Mouse (Mus musculus) left cerebral cortex, adult 8-10 months (tissue): ENCODE measurements around the gene Ppm1n. TPM values are rescaled to one million over a fixed set of nuclear protein-coding genes. Genes with fewer than 3 reads are reported as not detected.
A peak's percentile ranks its signal among the peaks of the same experiment; 100 is the strongest.
"Not testable (repeated sequence)": the region's sequence is repeated elsewhere in the genome, so short reads cannot be mapped to it uniquely, and the experiment has no call there.

Experiments used
- DNase-seq, 2 experiments: peaks; one replicate each; pipeline ENCODE4 v3.0.0; 2022; ENCODE audit warnings: low spot score in 2 of 2
- total RNA-seq, 4 experiments: library from RNA; stranded (reverse); gene quantifications; 2 replicates each; pipeline ENCODE4 v1.2.4; 2022

The Ppm1n gene
- total RNA-seq, 4 experiments from 2014 or later: 0.68 TPM; not detected in 3

DNA sequence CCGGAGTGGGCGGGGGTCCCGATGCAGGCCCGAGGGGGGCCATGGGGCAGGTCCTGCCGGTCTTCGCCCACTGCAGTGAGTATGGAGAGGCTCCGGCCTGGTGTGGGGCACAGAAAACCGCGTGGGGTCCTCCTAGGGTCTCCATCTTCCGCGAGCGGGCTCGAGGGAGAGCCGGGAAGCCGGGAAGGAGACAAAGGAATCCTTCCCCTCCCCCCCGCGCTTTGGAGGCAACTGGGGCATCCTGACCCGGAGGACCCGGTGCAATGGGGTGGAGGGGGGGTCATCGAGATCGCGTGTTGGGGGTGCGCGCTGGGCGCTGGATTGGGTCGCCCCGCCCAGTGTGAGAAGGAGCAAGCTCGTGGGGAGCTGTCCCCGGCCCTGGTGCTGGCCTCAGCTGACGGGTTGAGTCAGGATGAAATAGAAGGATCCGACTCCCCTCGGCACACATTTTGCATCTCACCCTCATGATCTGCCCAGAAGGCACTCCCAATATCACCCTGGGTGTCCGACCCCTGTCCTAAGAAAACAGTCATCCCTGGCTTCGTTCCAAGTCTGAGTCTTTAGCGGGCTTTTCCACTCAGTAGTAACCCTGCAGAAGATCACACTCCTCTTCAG is 3.0 kb upstream of the Ppm1n start:
- DNase-seq: peak in 1 of 2 experiments; percentile 50

DNA sequence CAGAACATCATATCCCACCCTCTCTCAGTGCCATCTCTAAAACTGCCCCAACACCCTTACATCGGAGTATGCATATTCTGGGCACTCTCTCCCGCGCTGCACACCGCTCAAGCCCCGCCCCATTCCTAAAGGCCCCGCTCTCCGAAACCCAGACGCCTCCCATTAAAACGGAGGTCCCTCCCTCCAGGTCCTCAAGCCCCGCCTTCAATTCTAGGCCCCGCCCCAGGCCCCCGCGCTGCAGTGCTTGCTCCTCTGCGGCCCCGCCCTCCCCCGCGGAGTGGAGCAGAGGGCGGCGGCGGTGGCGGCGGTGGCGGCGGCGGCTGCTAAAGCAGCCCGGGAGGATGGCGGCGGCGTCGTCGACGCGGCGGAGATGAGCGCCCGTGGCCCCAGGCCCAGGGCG is 2.5 kb upstream of the Ppm1n start, which contains the start of gene Rtn2:
TSS of gene Rtn2 (plus strand) at position 240 of the 400 bp plus-strand sequence.
- DNase-seq: peak; percentile 56 to 75

GRCm38 (mm10) chr7:19281680-19282304 is 1.9 kb upstream of the Ppm1n start:
- not testable (repeated sequence) for DNase-seq

- DNase-seq: no peak
These were observed 812 bp downstream of the Ppm1n start for GRCm38 (mm10) chr7:19279052-19279451.

DNA sequence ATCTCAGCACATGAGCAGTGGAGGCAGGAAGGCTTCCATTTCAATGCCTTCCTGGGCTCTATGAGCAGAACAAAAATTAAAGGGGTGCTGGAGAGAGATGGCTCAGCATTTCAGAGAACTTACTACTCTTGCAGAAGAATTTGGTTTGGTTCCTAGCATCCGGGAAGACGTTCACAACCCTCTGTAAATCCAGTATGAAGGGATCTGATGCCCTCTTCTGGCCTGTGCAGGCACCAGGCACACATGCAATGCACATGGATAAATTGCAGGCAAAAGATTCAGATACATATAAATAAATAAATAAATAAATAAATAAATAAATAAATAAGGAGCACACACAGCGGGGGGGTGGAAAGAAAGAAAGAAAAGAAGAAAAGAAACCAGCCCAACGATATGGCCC is 3.6 kb downstream of the Ppm1n start:
- no peak for DNase-seq

DNA sequence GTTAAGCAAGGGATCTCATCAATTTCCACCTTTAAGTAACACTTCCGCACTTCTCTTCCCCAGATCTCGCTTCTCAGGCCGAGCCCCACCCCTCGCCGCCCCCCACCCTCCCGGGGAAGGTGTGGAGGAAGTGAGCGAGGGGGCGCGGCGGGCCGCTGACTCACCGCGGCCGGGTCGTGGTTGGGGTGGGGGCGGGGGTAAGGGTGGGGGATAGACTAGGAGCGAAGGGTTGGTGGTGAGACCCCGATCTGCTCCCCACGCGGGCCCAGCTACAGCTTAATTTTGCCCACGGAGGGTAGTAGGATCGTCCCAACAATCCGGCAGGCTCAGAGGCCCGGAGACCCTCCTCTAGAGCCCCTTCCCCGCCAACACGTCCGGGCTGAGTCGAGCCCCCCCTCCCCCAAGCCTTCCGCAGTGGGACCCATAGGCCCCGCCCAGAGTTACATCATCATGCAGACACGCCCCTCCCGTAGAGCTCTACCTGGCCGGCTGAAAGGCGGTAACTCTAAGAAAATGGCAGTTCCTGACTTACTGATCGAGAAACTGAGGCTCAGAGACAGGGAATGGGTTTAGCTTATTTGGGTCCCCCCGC is 7.6 kb downstream of the Ppm1n start:
- no peak for DNase-seq

DNA sequence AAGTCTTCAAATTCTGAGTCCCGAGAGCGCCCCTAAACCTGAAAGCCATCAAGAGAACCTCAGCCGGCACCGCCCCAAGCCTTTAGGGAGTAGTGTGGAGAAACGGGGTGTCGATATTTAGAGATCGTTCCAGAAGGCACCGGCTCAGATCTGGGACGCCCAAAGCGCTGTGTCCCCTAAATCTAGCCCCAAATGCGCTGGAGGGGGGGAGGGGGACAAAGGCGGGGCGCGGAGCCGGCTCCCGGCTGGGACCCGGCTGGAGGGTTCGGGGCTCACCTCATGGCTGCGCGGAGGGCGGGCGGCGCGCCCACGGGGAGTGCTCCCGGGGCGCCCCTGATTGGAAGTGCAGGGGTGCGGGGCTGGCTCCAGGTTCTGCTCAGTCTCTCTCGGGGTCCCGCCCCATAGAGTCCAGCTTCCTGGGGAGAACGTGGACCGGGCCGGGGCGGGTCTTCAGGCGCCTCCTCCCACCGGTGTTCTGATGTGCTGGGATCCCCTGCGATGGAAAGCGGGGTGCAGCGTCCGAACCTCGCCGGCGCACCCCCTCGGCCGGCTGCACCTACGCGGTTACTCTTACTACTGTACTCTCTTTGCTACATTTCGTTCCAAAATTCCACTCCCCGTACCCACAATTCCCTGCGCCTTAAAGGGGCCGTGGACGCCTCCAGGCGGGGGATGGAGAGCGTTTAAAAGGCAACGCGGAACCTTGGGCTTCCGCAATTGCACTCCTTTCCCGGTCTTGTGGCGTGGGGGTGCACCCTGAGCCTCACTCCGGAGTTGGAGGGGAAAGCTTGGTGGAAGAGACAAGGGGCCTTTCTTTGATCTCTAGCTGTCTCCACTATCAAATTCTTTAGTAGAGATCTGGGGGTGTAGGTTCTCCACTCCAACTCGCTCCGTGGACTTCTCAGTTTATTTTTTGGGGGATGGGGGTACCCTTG is 8.4 kb downstream of the Ppm1n start, which contains the start of gene Vasp:
TSS of gene Vasp (minus strand) at position 580 of the 935 bp plus-strand sequence.
- peak; percentile 67 to 84 for DNase-seq

- no peak for DNase-seq
These were observed 9.2 kb downstream of the Ppm1n start for GRCm38 (mm10) chr7:19270509-19271237.

DNA sequence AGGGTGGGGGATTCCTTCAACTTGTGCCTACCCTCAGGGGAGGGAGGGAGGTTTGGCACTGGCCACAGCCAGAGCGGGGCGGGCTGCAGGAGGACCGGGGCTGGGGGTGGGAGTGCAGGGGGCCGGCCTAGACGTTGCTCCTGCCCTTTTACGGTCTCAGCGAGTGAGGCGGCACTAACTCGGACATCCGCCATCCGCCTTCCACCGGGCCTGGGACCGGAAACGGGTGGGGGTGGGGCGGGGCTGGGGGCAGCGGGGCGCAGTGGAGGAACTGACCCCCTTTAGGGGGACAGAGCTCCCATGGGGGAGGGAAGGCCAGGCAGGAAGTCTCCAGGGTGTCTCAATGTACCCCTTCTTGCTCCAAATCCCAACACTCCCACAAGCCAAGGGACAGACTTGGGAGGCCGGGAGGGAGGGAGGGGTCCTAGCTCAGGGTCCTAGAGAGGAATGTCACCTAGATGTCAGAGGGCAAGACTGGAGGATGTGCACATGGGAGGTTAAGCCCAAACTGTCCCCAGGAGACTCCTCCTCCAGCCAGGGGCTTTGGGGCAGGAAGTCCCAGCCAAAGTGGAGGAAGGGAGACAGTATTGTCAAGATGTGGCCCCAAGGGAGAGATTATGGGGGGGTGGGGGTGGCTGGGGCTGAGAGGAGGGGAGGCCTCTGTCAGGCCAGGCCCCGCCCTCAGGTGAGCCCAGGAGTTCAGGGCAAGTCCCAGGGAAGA is 10.0 kb downstream of the Ppm1n start:
- no peak for DNase-seq

GRCm38 (mm10) chr7:19268993-19269681 is 10.7 kb downstream of the Ppm1n start:
- no peak for DNase-seq

DNA sequence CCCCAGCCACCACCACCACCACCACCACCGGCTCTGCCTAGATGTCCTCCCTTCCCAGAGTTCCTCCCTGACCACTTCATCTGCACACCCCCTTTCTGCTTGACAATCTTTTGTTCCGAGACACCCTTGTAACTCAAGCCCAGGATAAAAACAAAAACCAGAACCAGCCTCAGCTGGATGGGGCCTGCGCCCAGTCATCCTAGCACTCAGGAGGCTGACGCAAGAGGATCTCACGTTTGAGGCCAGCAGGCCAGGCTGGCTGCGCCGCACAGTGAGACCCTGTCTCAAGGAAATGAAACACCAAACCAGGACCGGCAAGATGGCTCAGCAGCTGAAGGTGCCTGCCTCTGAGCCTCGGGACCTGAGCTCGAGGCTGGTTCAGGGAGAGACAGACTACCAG is 12.8 kb downstream of the Ppm1n start:
- no peak for DNase-seq

DNA sequence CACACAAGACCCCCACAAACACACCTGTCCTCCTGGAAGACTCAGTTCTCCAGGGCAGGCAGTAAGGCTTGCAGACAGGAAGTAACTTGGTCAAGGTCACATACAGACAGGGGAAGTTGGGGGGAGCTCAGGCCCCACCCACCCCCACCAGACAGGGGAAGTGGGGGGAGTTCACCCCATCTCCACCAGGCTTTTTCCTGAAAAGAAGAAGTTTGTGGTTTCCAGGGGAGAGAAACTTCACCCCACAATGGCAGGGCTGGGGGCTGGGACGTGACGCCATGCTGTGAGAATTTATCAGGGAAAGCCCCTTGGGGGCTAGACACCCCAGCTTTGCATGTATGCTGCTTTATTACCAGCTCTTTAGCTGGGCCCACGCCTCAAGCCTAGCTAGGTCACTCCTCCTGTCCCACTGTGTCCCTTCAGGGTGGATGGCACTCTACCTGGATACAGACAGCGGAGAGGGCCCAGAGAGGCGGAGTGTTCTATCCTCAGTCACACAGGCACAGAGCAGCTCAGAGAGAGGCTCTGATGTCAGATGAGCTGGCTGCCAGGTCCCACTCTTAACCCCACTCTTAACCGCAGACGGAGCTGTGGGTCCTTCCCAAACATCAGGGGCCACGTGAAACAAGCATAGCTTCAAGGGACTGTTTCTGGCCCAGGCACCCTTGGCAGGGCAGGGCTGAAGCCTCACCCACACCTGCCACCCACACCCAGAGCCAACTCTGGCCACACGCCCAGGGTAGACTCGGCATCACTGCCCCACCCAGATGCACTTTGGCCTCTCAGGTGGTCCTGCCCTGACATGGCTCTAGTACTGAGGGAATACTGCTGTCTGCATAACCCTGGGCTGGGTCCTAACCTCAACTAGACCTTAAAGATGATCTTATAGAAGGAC is 13.7 kb downstream of the Ppm1n start:
- DNase-seq: no peak

DNA sequence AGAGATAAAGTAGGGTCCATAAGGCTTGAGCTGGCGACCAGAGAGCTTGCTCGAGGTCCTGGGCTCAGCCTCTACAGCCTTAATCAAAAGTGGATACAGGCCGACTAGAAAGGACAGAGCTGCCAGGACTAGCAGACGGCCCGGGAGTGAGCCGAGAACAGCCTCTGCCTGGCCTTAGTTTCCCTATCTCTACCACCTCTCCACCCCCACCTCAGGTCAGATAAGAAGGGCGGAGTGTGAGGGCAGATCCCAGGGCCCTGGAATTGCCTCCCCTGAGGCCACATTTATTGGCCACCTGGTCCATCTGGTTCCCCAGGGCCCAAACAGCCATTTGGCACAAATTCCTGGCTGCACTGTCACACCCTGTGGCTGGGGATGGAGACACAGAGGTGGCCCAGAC is 14.7 kb downstream of the Ppm1n start:
- DNase-seq: no peak

GRCm38 (mm10) chr7:19258336-19258735 is 21.5 kb downstream of the Ppm1n start:
- no peak for DNase-seq

- peak in 1 of 2 experiments; percentile 63 for DNase-seq
These were observed 22.4 kb downstream of the Ppm1n start for GRCm38 (mm10) chr7:19257390-19258022.

- no peak for DNase-seq
These were observed 23.3 kb downstream of the Ppm1n start for GRCm38 (mm10) chr7:19256567-19256966.

DNA sequence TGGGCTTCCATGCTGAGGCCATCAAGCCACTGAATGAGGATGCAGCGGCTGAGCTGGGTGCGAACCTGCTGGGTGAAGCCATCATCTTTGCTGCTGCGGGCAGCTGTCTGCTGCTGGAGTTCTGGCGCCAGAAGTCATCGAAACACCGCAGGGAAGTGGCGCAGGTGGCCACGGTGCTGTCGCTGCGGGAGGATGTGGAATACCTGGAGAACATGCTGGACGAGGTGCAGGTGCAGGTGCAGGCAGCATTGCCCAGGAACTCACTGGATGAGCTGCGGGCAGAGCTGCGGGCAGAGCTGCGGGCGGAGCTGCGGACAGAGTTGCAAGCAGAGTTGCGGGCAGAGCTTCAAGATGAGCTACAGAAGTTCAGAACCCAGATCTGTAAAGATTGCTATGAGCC is 24.5 kb downstream of the Ppm1n start:
- no peak for DNase-seq

DNA sequence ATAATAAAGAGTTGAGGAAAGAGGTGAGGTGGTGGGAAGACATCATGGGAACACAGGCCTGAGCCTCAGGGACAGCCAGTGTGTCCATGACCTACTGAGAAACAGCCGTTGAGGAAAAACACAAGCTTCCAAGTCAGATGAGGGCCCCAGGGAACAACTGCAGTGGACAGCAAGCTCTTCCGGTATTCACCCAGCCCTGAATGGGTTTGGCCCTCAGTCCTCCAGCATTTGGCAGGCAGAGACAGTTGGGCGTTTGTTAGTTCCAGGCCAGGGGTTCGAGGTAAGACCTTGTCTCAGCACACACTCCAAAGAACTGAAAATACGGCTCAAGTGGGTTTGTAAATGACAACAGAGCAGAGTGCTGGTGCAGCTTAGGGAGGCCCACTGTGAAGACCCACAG is 26.4 kb downstream of the Ppm1n start:
- no peak for DNase-seq
